Mouse (Mus musculus) ES-Bruce4 (cell line): Measurements from ENCODE around the gene Ryr1.
A peak's percentile ranks its signal among the peaks of the same experiment; 100 is the strongest.

ENCODE experiments used
- CTCF ChIP-seq: IDR thresholded peaks from one replicate; pipeline ENCODE4 v1.8.1; 2011; ENCODE audit warnings: low read depth, low read length
- EP300 ChIP-seq: IDR thresholded peaks from 2 replicates; pipeline ENCODE4 v1.6.1; 2011; ENCODE audit warnings: low read depth, low read length; ENCODE audit not compliant: insufficient read depth

DNA sequence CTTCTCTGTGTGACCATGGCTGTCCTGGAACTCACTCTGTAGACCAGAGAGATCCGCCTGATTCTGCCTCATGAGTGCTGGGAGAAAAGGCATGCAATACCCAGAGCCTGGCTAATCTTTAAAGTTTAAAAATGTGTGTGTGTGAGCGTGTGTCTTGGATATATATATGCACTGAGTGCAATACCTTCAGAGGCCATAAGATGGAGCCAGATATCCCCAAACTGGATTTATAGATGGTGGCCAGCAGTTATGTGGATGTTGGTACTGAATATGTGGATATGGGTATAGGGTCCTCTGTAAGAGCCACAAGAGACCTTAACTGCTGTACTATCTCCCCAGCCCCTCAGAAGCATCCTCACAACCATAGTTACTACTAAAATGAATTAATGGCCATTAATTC lies 74.2 kb downstream of the Ryr1 start:
- TF ChIP-seq EP300 = no peak
- peak; percentile 8 for TF ChIP-seq CTCF
